Mouse (Mus musculus): ENCODE measurements around the gene Gm13289.
A peak's percentile ranks its signal among the peaks of the same experiment; 100 is the strongest.

- TF ChIP-seq POLR2A (IDR thresholded peaks at IDR 0.05; ENCODE audit: insufficient read depth, low read depth, low read length) (no peak), CTCF (IDR thresholded peaks at IDR 0.05) (peak; percentile 39)
Measured at GRCm38 (mm10) chr4:88744207-88744606, 32.5 kb upstream of the Gm13289 start.
